Mouse (Mus musculus): ENCODE data around the gene Tob2. TPM values are rescaled to one million over a fixed set of nuclear protein-coding genes. Genes with fewer than 3 reads are reported as not detected.

Tob2 gene
- polyA plus RNA-seq, 1 experiment from 2014 or later, result 24.1 TPM

GRCm38 (mm10) chr15:81836124-81836821 is 22.3 kb downstream of the Tob2 start:
- 3% methylated on average over 33 of the region's 33 CpGs for WGBS
- H3K4me1 ChIP-seq (ENCODE audit: control insufficient read depth, insufficient read depth, low read length), result peaks cover 7% of the 10 kb centered on the region
- no peak overlapping the region for H3K27ac ChIP-seq (ENCODE audit: low read depth, low read length)
- H3K4me3 ChIP-seq (ENCODE audit: low read length), result peak overlapping the region; percentile 30
- peak overlapping the region; percentile 7; the same call in 1 of the 2 replicates for H3K9ac ChIP-seq (ENCODE audit: low read depth, low read length)
- peak overlapping the region; percentile 47 for H3K4me2 ChIP-seq (replicated peaks; ENCODE audit: low read depth, low read length)
- no peaks in the 10 kb centered on the region for H3K9me3 ChIP-seq (ENCODE audit: control insufficient read depth, low read length)
- no peaks in the 10 kb centered on the region for H3K36me3 ChIP-seq (ENCODE audit: control insufficient read depth, insufficient read depth, low read length)
- H3K27me3 ChIP-seq (ENCODE audit: control insufficient read depth, insufficient read depth, low read length), result no peaks in the 10 kb centered on the region
- ATAC-seq (ENCODE audit: low FRiP score, low TSS enrichment), result peak; percentile 87

DNA sequence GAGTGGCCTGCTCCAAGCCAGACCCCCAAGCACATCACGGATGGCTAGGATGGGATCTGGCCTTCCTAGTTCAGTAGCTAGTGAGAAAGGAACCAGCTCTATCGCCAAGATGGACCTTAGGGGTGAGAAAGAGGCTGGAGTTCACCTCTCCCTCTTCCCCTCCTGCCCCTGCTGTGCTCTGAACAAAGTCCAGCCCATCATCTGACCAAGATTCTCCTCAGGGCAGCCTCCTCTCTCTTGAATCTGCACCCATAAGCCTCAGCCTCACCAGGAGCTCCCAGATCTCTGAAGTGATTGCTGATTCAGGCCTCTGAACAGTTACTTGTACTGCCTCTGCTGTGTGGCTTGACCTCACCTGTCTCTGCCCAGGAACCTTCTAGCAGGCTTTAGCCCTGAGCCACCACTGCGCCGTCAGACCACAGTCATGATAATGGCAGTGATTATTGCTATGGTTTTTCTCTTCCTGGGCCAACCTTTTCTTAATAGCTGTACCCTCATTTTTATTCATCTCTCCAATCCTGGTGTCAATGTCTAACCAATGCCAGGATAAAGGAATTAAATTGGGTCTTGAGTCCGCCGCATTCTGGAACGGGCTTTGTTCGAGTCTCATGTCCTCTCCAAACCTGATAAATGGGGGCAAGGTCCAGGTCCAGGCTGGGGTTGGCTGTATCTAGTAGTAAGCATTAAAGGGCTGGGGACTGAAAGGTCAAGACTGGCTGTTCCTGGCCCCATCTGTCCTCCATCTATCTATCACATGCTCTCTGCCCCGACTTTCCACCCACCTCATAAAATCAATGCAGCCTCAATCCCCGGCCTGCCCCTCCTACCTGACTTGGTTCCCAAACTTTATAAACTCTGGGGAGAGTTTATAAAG is 23.4 kb downstream of the Tob2 start:
- Histone ChIP-seq H3K27ac (ENCODE audit: low read depth, low read length) (no peak overlapping the region), H3K36me3 (ENCODE audit: control insufficient read depth, insufficient read depth, low read length) (no peaks in the 10 kb centered on the region), H3K9me3 (ENCODE audit: control insufficient read depth, low read length) (no peaks in the 10 kb centered on the region), H3K4me2 (replicated peaks; ENCODE audit: low read depth, low read length) (no peak overlapping the region; the same call in 1 of the 2 replicates), H3K27me3 (ENCODE audit: control insufficient read depth, insufficient read depth, low read length) (no peaks in the 10 kb centered on the region), H3K4me3 (ENCODE audit: low read length) (no peak overlapping the region), H3K9ac (ENCODE audit: low read depth, low read length) (peak overlapping the region; percentile 9; the same call in 1 of the 2 replicates), H3K4me1 (ENCODE audit: control insufficient read depth, insufficient read depth, low read length) (peaks cover 7% of the 10 kb centered on the region)
- WGBS, result 62% methylated on average over 10 of the region's 10 CpGs
- ATAC-seq (ENCODE audit: low FRiP score, low TSS enrichment), result no peak

GRCm38 (mm10) chr15:81834171-81834841 is 24.3 kb downstream of the Tob2 start:
- H3K4me3 ChIP-seq (ENCODE audit: low read length), result no peak overlapping the region
- ATAC-seq (ENCODE audit: low FRiP score, low TSS enrichment), result no peak
- no peaks in the 10 kb centered on the region for H3K9me3 ChIP-seq (ENCODE audit: control insufficient read depth, low read length)
- peaks cover 7% of the 10 kb centered on the region for H3K4me1 ChIP-seq (ENCODE audit: control insufficient read depth, insufficient read depth, low read length)
- no peak overlapping the region for H3K9ac ChIP-seq (ENCODE audit: low read depth, low read length)
- no peaks in the 10 kb centered on the region for H3K36me3 ChIP-seq (ENCODE audit: control insufficient read depth, insufficient read depth, low read length)
- H3K27ac ChIP-seq (ENCODE audit: low read depth, low read length), result no peak overlapping the region
- H3K27me3 ChIP-seq (ENCODE audit: control insufficient read depth, insufficient read depth, low read length), result no peaks in the 10 kb centered on the region
- H3K4me2 ChIP-seq (replicated peaks; ENCODE audit: low read depth, low read length), result no peak overlapping the region
- WGBS, result 67% methylated on average over 3 of the region's 3 CpGs

- H3K27ac ChIP-seq (ENCODE audit: low read depth, low read length), result no peak overlapping the region
- no peak overlapping the region for H3K9ac ChIP-seq (ENCODE audit: low read depth, low read length)
- no peak for ATAC-seq (ENCODE audit: low FRiP score, low TSS enrichment)
- no peaks in the 10 kb centered on the region for H3K9me3 ChIP-seq (ENCODE audit: control insufficient read depth, low read length)
- peaks cover 7% of the 10 kb centered on the region for H3K4me1 ChIP-seq (ENCODE audit: control insufficient read depth, insufficient read depth, low read length)
- H3K27me3 ChIP-seq (ENCODE audit: control insufficient read depth, insufficient read depth, low read length), result no peaks in the 10 kb centered on the region
- no peaks in the 10 kb centered on the region for H3K36me3 ChIP-seq (ENCODE audit: control insufficient read depth, insufficient read depth, low read length)
- WGBS, result 74% methylated on average over 4 of the region's 4 CpGs
- no peak overlapping the region for H3K4me2 ChIP-seq (replicated peaks; ENCODE audit: low read depth, low read length)
- no peak overlapping the region for H3K4me3 ChIP-seq (ENCODE audit: low read length)
Measured at GRCm38 (mm10) chr15:81833481-81833880, 25.1 kb downstream of the Tob2 start.

DNA sequence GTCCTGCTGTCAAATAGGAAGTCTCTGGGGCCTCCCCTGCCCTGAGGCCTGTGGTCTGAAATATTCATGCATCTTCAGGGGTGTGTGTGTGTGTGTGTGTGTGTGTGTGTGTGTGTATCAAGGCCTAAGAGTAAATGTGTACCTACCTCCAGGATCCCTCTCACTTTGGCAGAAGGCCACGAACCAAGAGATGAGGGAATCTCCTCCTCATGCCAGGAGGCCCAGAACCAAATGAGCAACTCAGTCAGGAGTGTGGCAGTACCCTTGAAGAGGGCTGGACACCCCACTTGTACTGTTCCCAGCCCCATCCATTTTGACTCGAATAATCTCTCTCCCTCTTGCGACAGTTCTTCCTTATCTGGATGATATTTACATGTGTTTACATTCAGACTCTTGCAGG is 26.4 kb downstream of the Tob2 start:
- H3K4me3 ChIP-seq (ENCODE audit: low read length), result no peak overlapping the region
- no peaks in the 10 kb centered on the region for H3K27me3 ChIP-seq (ENCODE audit: control insufficient read depth, insufficient read depth, low read length)
- no peak for ATAC-seq (ENCODE audit: low FRiP score, low TSS enrichment)
- 76% methylated on average over 3 of the region's 3 CpGs for WGBS
- no peak overlapping the region for H3K27ac ChIP-seq (ENCODE audit: low read depth, low read length)
- no peaks in the 10 kb centered on the region; the same call in 1 of the 2 replicates for H3K36me3 ChIP-seq (ENCODE audit: control insufficient read depth, insufficient read depth, low read length)
- H3K4me2 ChIP-seq (replicated peaks; ENCODE audit: low read depth, low read length), result no peak overlapping the region
- no peak overlapping the region for H3K9ac ChIP-seq (ENCODE audit: low read depth, low read length)
- no peaks in the 10 kb centered on the region for H3K9me3 ChIP-seq (ENCODE audit: control insufficient read depth, low read length)
- peaks cover 7% of the 10 kb centered on the region for H3K4me1 ChIP-seq (ENCODE audit: control insufficient read depth, insufficient read depth, low read length)

- Histone ChIP-seq H3K27ac (ENCODE audit: low read depth, low read length) (no peak overlapping the region), H3K9ac (ENCODE audit: low read depth, low read length) (peak overlapping the region; percentile 31; the same call in 1 of the 2 replicates), H3K4me1 (ENCODE audit: control insufficient read depth, insufficient read depth, low read length) (peaks cover 7% of the 10 kb centered on the region), H3K4me2 (replicated peaks; ENCODE audit: low read depth, low read length) (peak overlapping the region; percentile 15; the same call in 1 of the 2 replicates), H3K9me3 (ENCODE audit: control insufficient read depth, low read length) (no peaks in the 10 kb centered on the region), H3K27me3 (ENCODE audit: control insufficient read depth, insufficient read depth, low read length) (no peaks in the 10 kb centered on the region), H3K36me3 (ENCODE audit: control insufficient read depth, insufficient read depth, low read length) (peaks cover under 1% of the 10 kb centered on the region; the same call in 1 of the 2 replicates), H3K4me3 (ENCODE audit: low read length) (no peak overlapping the region)
- ATAC-seq (ENCODE audit: low FRiP score, low TSS enrichment), result peak; percentile 90
- 19% methylated on average over 24 of the region's 24 CpGs for WGBS
Measured at GRCm38 (mm10) chr15:81831136-81831825, 27.3 kb downstream of the Tob2 start.

- Histone ChIP-seq H3K27me3 (ENCODE audit: control insufficient read depth, insufficient read depth, low read length) (no peaks in the 10 kb centered on the region), H3K4me1 (ENCODE audit: control insufficient read depth, insufficient read depth, low read length) (0 out of 2 replicates have a peak, but pooled peaks cover under 1% of the 10 kb centered on the region), H3K27ac (ENCODE audit: low read depth, low read length) (no peak overlapping the region), H3K36me3 (ENCODE audit: control insufficient read depth, insufficient read depth, low read length) (peaks cover 8% of the 10 kb centered on the region; the same call in 1 of the 2 replicates), H3K9me3 (ENCODE audit: control insufficient read depth, low read length) (no peaks in the 10 kb centered on the region), H3K4me2 (replicated peaks; ENCODE audit: low read depth, low read length) (no peak overlapping the region), H3K4me3 (ENCODE audit: low read length) (no peak overlapping the region), H3K9ac (ENCODE audit: low read depth, low read length) (no peak overlapping the region)
- no peak for ATAC-seq (ENCODE audit: low FRiP score, low TSS enrichment)
- WGBS, result 95% methylated on average over 4 of the region's 4 CpGs
Measured at GRCm38 (mm10) chr15:81830530-81830929, 28.1 kb downstream of the Tob2 start.

GRCm38 (mm10) chr15:81829208-81829580 is 29.4 kb downstream of the Tob2 start:
- no peak overlapping the region for H3K9ac ChIP-seq (ENCODE audit: low read depth, low read length)
- 72% methylated on average over 2 of the region's 2 CpGs for WGBS
- no peak for ATAC-seq (ENCODE audit: low FRiP score, low TSS enrichment)
- no peaks in the 10 kb centered on the region for H3K4me1 ChIP-seq (ENCODE audit: control insufficient read depth, insufficient read depth, low read length)
- no peak overlapping the region for H3K4me2 ChIP-seq (replicated peaks; ENCODE audit: low read depth, low read length)
- no peaks in the 10 kb centered on the region for H3K27me3 ChIP-seq (ENCODE audit: control insufficient read depth, insufficient read depth, low read length)
- H3K4me3 ChIP-seq (ENCODE audit: low read length), result no peak overlapping the region
- no peak overlapping the region for H3K27ac ChIP-seq (ENCODE audit: low read depth, low read length)
- no peaks in the 10 kb centered on the region for H3K9me3 ChIP-seq (ENCODE audit: control insufficient read depth, low read length)
- H3K36me3 ChIP-seq (ENCODE audit: control insufficient read depth, insufficient read depth, low read length), result peaks cover 20% of the 10 kb centered on the region; the same call in 1 of the 2 replicates

Measured in kidney, embryonic 14.5 days (tissue).